Mouse (Mus musculus) G1E (cell line): Measurements from ENCODE around the gene Ankrd52.

ENCODE experiments used
- CTCF ChIP-seq: IDR thresholded peaks from 2 replicates; pipeline ENCODE4 v1.5.1; 2012; ENCODE audit warnings: low read depth, low read length, inconsistent platforms, mixed read lengths
- GATA1 ChIP-seq: IDR thresholded peaks from 2 replicates; pipeline ENCODE4 v1.6.1; 2012; ENCODE audit warnings: borderline replicate concordance, low read length, inconsistent platforms, mixed read lengths
- POLR2AphosphoS5 ChIP-seq: IDR thresholded peaks from 2 replicates; pipeline ENCODE4 v1.6.1; 2012; ENCODE audit warnings: low read depth, low read length, inconsistent platforms; ENCODE audit not compliant: insufficient replicate concordance

DNA sequence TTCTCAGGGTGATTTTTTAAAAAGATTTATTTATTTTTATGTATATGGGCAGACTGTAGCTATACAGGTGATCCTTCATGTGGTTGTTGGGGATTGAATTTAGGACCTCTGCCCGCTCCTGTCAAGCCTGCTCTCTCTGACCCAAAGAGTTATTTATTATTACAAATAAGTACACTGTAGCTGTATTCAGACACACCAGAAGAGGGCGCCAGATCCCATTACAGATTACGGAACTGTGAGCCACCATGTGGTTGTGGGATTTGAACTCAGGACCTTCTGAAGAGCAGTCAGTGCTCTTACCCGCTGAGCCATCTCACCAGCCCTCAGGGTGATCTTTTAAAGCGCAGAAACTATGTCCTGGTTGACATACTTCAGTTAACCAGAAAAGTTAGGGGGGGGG is 4.8 kb upstream of the Ankrd52 start:
- TF ChIP-seq GATA1 (no peak), CTCF (no peak), POLR2AphosphoS5 (no peak)
